Mouse (Mus musculus) brain, embryonic 14.5 days (tissue): Measurements from ENCODE around the gene Itpr2.

Experiments
- CTCF ChIP-seq: fragments of 200-500 bp; IDR thresholded peaks from 2 replicates; pipeline ENCODE4 v1.5.1; 2012; ENCODE audit warnings: inconsistent platforms, mild to moderate bottlenecking, moderate library complexity, borderline replicate concordance; ENCODE audit not compliant: insufficient read depth, insufficient read length; ENCODE audit errors: extremely low read depth
- POLR2A ChIP-seq: fragments of 200-500 bp; IDR thresholded peaks from 2 replicates; pipeline ENCODE4 v1.6.1; 2012; ENCODE audit warnings: mild to moderate bottlenecking, inconsistent platforms, borderline replicate concordance; ENCODE audit not compliant: poor library complexity, insufficient read depth, insufficient read length, severe bottlenecking; ENCODE audit errors: extremely low read depth

DNA sequence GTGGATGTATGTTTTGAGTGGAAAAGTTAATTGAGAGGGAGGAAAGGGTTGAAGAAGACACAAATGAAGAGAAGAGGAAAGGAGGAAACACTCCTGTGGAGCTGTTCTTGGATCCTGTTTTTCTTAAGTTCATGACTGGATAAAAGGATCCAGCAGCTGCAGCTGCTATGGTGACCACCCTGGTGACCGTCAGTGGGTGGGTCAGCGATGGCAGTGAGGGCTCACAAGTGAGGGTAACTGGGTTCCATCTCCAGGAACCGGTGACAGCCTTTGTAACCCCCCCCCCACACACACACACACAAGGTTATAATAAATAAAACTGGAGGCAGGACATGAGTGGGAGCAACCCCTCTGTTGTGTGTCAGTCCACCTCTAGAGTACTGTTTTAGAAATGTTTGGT is 833 bp upstream of the Itpr2 start:
- TF ChIP-seq CTCF: no peak
- no peak for TF ChIP-seq POLR2A
